Mouse (Mus musculus) heart, adult 2 months (tissue): ENCODE measurements around the gene Mybpc3.

Source experiments
- CTCF ChIP-seq: fragments of 200-600 bp; IDR thresholded peaks from 2 replicates; pipeline ENCODE4 v1.8.1; 2022; ENCODE audit warnings: antibody characterized with exemption, mild to moderate bottlenecking, moderate library complexity
- POLR2A ChIP-seq: fragments of 200-500 bp; IDR thresholded peaks from 2 replicates; pipeline ENCODE4 v1.6.1; 2011; ENCODE audit warnings: mild to moderate bottlenecking, low read depth, low read length, control low read depth; ENCODE audit not compliant: insufficient read depth

- TF ChIP-seq CTCF (no peak), POLR2A (no peak)
Observed at GRCm38 (mm10) chr2:91180706-91181105, 62.8 kb downstream of the Mybpc3 start.
